Mouse (Mus musculus) ES-Bruce4 (cell line): ENCODE data around the gene Acot7.

ENCODE experiments used
- CTCF ChIP-seq: IDR thresholded peaks from one replicate; pipeline ENCODE4 v1.8.1; 2011; ENCODE audit warnings: low read depth, low read length
- EP300 ChIP-seq: IDR thresholded peaks from 2 replicates; pipeline ENCODE4 v1.6.1; 2011; ENCODE audit warnings: low read depth, low read length; ENCODE audit not compliant: insufficient read depth
- POLR2A ChIP-seq: IDR thresholded peaks from one replicate; pipeline ENCODE4 v1.8.1; 2011; ENCODE audit warnings: low read length; ENCODE audit not compliant: insufficient read depth

DNA sequence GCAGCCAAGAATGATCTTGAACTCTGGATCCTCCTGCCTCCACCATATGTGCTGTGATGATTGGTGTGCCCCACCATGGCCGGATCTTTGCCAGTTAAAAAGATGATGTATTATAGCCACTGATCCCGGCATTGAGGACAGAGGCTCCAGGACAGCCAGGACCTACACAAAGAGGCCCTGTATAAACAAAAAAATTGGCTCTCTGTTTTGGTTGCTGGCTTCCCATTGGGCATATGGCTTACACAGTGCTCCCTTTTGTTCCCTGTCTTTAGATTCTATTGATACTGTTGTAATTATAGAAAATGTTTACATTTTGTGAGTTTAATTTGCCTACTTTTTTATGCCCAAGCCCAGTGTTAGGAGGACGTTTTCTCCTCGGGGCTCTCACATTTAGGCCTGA, 14.6 kb downstream of the Acot7 start:
- TF ChIP-seq CTCF, result no peak
- no peak for TF ChIP-seq POLR2A
- no peak for TF ChIP-seq EP300
